In the genomic region with DNA sequence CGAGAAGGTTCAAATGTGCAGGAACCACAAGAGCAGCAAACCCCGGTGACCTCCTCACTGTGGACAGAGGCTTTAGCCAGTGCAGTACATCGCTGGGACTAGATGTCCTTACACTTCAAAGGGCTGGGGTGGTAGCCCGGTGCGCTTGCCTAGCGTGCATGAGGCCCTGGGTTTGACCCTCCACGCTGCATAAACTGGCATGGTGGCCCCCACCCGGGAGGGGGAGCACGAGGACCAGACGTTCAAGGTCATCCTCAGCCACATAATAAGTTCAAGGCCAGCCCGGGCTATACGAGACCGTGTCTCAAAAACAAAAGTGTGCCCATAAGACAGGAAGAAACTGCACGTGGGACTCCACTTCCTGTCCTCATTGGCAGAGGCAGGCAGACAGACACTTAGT, we compare ENCODE assay signal across 24 mouse cellular contexts.
"Had no signal": no experiment of that assay in that cellular context is flagged by ENCODE, and none has a peak within 500 bp of the region (broad histone marks: within the 10 kb centered on the region; RNA-seq: fewer than 3 reads in every experiment).

No protein-coding gene starts in this region.

- DNase-seq: gastrocnemius, postnatal 14 days; gastrocnemius, postnatal 36 days; heart, adult 11 months; heart, adult 2 months; heart, postnatal 14 days; heart, postnatal 36 days; kidney, adult 11 months; kidney, adult 2 months; kidney, postnatal 10 days; kidney, postnatal 25 days; kidney, postnatal 4 days had no signal

- H3K9me3 ChIP-seq: heart, embryonic 15.5 days; hindbrain, embryonic 15.5 days; limb, embryonic 10.5 days had no signal

- H3K4me2 ChIP-seq: heart, embryonic 11.5 days; heart, embryonic 13.5 days; heart, embryonic 15.5 days; hindbrain, embryonic 13.5 days; hindbrain, embryonic 15.5 days; limb, embryonic 12.5 days; liver, embryonic 12.5 days had no signal

- H3K4me3 ChIP-seq: heart, adult 2 months; heart, embryonic 13.5 days; heart, embryonic 15.5 days; hindbrain, embryonic 13.5 days; hindbrain, embryonic 15.5 days; layer of hippocampus, adult 2 months; left cerebral cortex, adult 2 months; limb, embryonic 10.5 days; limb, embryonic 12.5 days; liver, embryonic 12.5 days had no signal

- H3K9ac ChIP-seq: heart, embryonic 13.5 days; heart, embryonic 15.5 days; hindbrain, embryonic 13.5 days; hindbrain, embryonic 15.5 days; limb, embryonic 12.5 days; liver, embryonic 12.5 days; liver, embryonic 14.5 days had no signal

- H3K27me3 ChIP-seq: heart, embryonic 13.5 days; heart, embryonic 15.5 days; hindbrain, embryonic 13.5 days; hindbrain, embryonic 15.5 days; limb, embryonic 12.5 days; liver, embryonic 12.5 days had no signal

- H3K27ac ChIP-seq: heart, adult 2 months; heart, embryonic 13.5 days; heart, embryonic 15.5 days; hindbrain, embryonic 13.5 days; hindbrain, embryonic 15.5 days; hindbrain, postnatal 0 days; layer of hippocampus, adult 2 months; left cerebral cortex, adult 2 months; limb, embryonic 10.5 days; limb, embryonic 12.5 days; liver, embryonic 12.5 days; liver, embryonic 14.5 days had no signal

- ATAC-seq: hindbrain, postnatal 0 days; intestine, embryonic 16.5 days; liver, embryonic 12.5 days had no signal

- H3K4me1 ChIP-seq: heart, embryonic 13.5 days; heart, embryonic 15.5 days; hindbrain, embryonic 13.5 days; hindbrain, embryonic 15.5 days; limb, embryonic 10.5 days; limb, embryonic 12.5 days; liver, embryonic 12.5 days had no signal
